ENCODE assay signal across 16 mouse cellular contexts in genomic region chr5:16062773-16063172, GRCm38 (mm10).
A peak's percentile ranks its signal among the peaks of the same experiment; 100 is the strongest.
DNase-seq lines count a peak whose midpoint lies in the region; ATAC-seq and TF ChIP-seq lines count a peak whose summit lies in the region.
"Had no signal": no experiment of that assay in that cellular context is flagged by ENCODE, and none has a peak within 500 bp of the region (broad histone marks: within the 10 kb centered on the region; RNA-seq: fewer than 3 reads in every experiment).

No protein-coding gene starts in this region.

- no peak overlapping the region for H3K27ac ChIP-seq in forebrain, embryonic 13.5 days
- H3K27ac ChIP-seq in forebrain, embryonic 15.5 days (replicated peaks), result no peak overlapping the region
- H3K27ac ChIP-seq in midbrain, embryonic 11.5 days (ENCODE audit: low read depth, low read length), result no peak overlapping the region
- no peak overlapping the region for H3K27ac ChIP-seq in midbrain, embryonic 10.5 days (replicated peaks)
- peak overlapping the region; percentile 60; the same call in 1 of the 2 replicates for H3K27ac ChIP-seq in neural tube, embryonic 14.5 days (ENCODE audit: low read depth, low read length)
- no peak overlapping the region for H3K27ac ChIP-seq in liver, postnatal 0 days (ENCODE audit: low read depth)
- no peak overlapping the region for H3K27ac ChIP-seq in heart, embryonic 12.5 days (ENCODE audit: poor library complexity, severe bottlenecking)
- H3K27ac ChIP-seq: heart, embryonic 13.5 days; limb, embryonic 15.5 days; lung, embryonic 15.5 days; neural tube, embryonic 12.5 days had no signal

- no peak for DNase-seq in midbrain, embryonic 11.5 days (ENCODE audit: low spot score, missing footprints)
- DNase-seq in midbrain, embryonic 10.5 days (ENCODE audit: low spot score), result no peak
- DNase-seq in mesoderm, embryonic 11.5 days (ENCODE audit: low read depth, low spot score), result peak; percentile 44
- no peak for DNase-seq in liver, postnatal 0 days
- DNase-seq: adrenal gland, adult 2 months; kidney, adult 2 months; layer of hippocampus, adult 9-11 months; thymus, postnatal 25 days had no signal

- no peaks in the 10 kb centered on the region for H3K27me3 ChIP-seq in forebrain, embryonic 13.5 days
- no peaks in the 10 kb centered on the region for H3K27me3 ChIP-seq in forebrain, embryonic 15.5 days
- no peaks in the 10 kb centered on the region for H3K27me3 ChIP-seq in midbrain, embryonic 11.5 days (ENCODE audit: control insufficient read depth, insufficient read depth, low read length)
- no peaks in the 10 kb centered on the region for H3K27me3 ChIP-seq in midbrain, embryonic 10.5 days (ENCODE audit: low read depth, poor library complexity, severe bottlenecking)
- H3K27me3 ChIP-seq in neural tube, embryonic 14.5 days (ENCODE audit: control insufficient read depth, insufficient read depth, low read length), result no peaks in the 10 kb centered on the region
- no peaks in the 10 kb centered on the region for H3K27me3 ChIP-seq in liver, postnatal 0 days (ENCODE audit: insufficient read depth, low read length)
- H3K27me3 ChIP-seq in heart, embryonic 12.5 days (replicated peaks), result no peaks in the 10 kb centered on the region
- H3K27me3 ChIP-seq: heart, embryonic 13.5 days; limb, embryonic 15.5 days; lung, embryonic 15.5 days; neural tube, embryonic 12.5 days had no signal

- peaks cover 5% of the 10 kb centered on the region; the same call in 1 of the 2 replicates for H3K4me1 ChIP-seq in forebrain, embryonic 13.5 days
- 0 out of 2 replicates have a peak, but pooled peaks cover 6% of the 10 kb centered on the region for H3K4me1 ChIP-seq in forebrain, embryonic 15.5 days
- peaks cover 2% of the 10 kb centered on the region; the same call in 1 of the 2 replicates for H3K4me1 ChIP-seq in midbrain, embryonic 11.5 days (ENCODE audit: control insufficient read depth, insufficient read depth, low read length)
- peaks cover 2% of the 10 kb centered on the region; the same call in 1 of the 2 replicates for H3K4me1 ChIP-seq in midbrain, embryonic 10.5 days
- H3K4me1 ChIP-seq in neural tube, embryonic 14.5 days (ENCODE audit: control insufficient read depth, insufficient read depth, low read length), result 0 out of 2 replicates have a peak, but pooled peaks cover 5% of the 10 kb centered on the region
- H3K4me1 ChIP-seq in liver, postnatal 0 days (ENCODE audit: insufficient read depth), result no peaks in the 10 kb centered on the region
- H3K4me1 ChIP-seq in heart, embryonic 12.5 days (replicated peaks), result no peaks in the 10 kb centered on the region
- H3K4me1 ChIP-seq: limb, embryonic 15.5 days; lung, embryonic 15.5 days had no signal

- H3K9me3 ChIP-seq in forebrain, embryonic 13.5 days (replicated peaks), result no peaks in the 10 kb centered on the region
- H3K9me3 ChIP-seq in forebrain, embryonic 15.5 days, result no peaks in the 10 kb centered on the region
- H3K9me3 ChIP-seq in midbrain, embryonic 11.5 days (ENCODE audit: control insufficient read depth, low read length), result no peaks in the 10 kb centered on the region
- no peaks in the 10 kb centered on the region for H3K9me3 ChIP-seq in midbrain, embryonic 10.5 days (replicated peaks)
- no peaks in the 10 kb centered on the region for H3K9me3 ChIP-seq in neural tube, embryonic 14.5 days (ENCODE audit: control insufficient read depth, low read length)
- no peaks in the 10 kb centered on the region for H3K9me3 ChIP-seq in liver, postnatal 0 days (ENCODE audit: low read length)
- H3K9me3 ChIP-seq in heart, embryonic 12.5 days (replicated peaks), result no peaks in the 10 kb centered on the region
- H3K9me3 ChIP-seq: heart, embryonic 13.5 days; limb, embryonic 15.5 days; lung, embryonic 15.5 days; neural tube, embryonic 12.5 days had no signal

- 61% methylated on average over 5 of the region's 5 CpGs for WGBS in forebrain, embryonic 13.5 days
- WGBS in forebrain, embryonic 15.5 days, result 60% methylated on average over 5 of the region's 5 CpGs
- WGBS in midbrain, embryonic 11.5 days, result 68% methylated on average over 5 of the region's 5 CpGs
- WGBS in midbrain, embryonic 10.5 days, result 78% methylated on average over 5 of the region's 5 CpGs
- WGBS in neural tube, embryonic 14.5 days, result 29% methylated on average over 5 of the region's 5 CpGs
- 63% methylated on average over 5 of the region's 5 CpGs for WGBS in liver, postnatal 0 days (ENCODE audit: insufficient replicate concordance)
- WGBS in heart, embryonic 12.5 days, result 72% methylated on average over 5 of the region's 5 CpGs

- H3K9ac ChIP-seq in forebrain, embryonic 13.5 days, result no peak overlapping the region
- H3K9ac ChIP-seq in forebrain, embryonic 15.5 days (replicated peaks), result no peak overlapping the region
- H3K9ac ChIP-seq in midbrain, embryonic 11.5 days (ENCODE audit: low read length), result no peak overlapping the region
- no peak overlapping the region for H3K9ac ChIP-seq in neural tube, embryonic 14.5 days (replicated peaks; ENCODE audit: low read depth, low read length)
- H3K9ac ChIP-seq in liver, postnatal 0 days (replicated peaks), result no peak overlapping the region
- H3K9ac ChIP-seq in heart, embryonic 12.5 days, result no peak overlapping the region
- H3K9ac ChIP-seq: heart, embryonic 13.5 days; limb, embryonic 15.5 days; lung, embryonic 15.5 days; neural tube, embryonic 12.5 days had no signal

- no peaks in the 10 kb centered on the region for H3K36me3 ChIP-seq in forebrain, embryonic 13.5 days (ENCODE audit: poor library complexity, severe bottlenecking)
- H3K36me3 ChIP-seq in forebrain, embryonic 15.5 days, result no peaks in the 10 kb centered on the region
- H3K36me3 ChIP-seq in midbrain, embryonic 11.5 days (ENCODE audit: control insufficient read depth, insufficient read depth, low read length), result no peaks in the 10 kb centered on the region
- no peaks in the 10 kb centered on the region for H3K36me3 ChIP-seq in midbrain, embryonic 10.5 days
- H3K36me3 ChIP-seq in neural tube, embryonic 14.5 days (ENCODE audit: control insufficient read depth, insufficient read depth, low read length), result no peaks in the 10 kb centered on the region
- no peaks in the 10 kb centered on the region for H3K36me3 ChIP-seq in liver, postnatal 0 days (replicated peaks; ENCODE audit: insufficient read depth, low read length)
- no peaks in the 10 kb centered on the region for H3K36me3 ChIP-seq in heart, embryonic 12.5 days
- H3K36me3 ChIP-seq: heart, embryonic 13.5 days; limb, embryonic 15.5 days; lung, embryonic 15.5 days; neural tube, embryonic 12.5 days had no signal

- TF ChIP-seq CTCF in liver, postnatal 0 days (IDR thresholded peaks at IDR 0.05; ENCODE audit: low read depth), result no peak

- TF ChIP-seq EP300 in liver, postnatal 0 days (IDR thresholded peaks at IDR 0.05; ENCODE audit: low read depth), result no peak

- no peak overlapping the region for H3K4me2 ChIP-seq in forebrain, embryonic 13.5 days
- no peak overlapping the region for H3K4me2 ChIP-seq in forebrain, embryonic 15.5 days (replicated peaks)
- H3K4me2 ChIP-seq in midbrain, embryonic 11.5 days, result no peak overlapping the region
- no peak overlapping the region for H3K4me2 ChIP-seq in neural tube, embryonic 14.5 days (ENCODE audit: low read depth, low read length)
- H3K4me2 ChIP-seq in liver, postnatal 0 days (ENCODE audit: low read depth, low read length), result no peak overlapping the region
- no peak overlapping the region for H3K4me2 ChIP-seq in heart, embryonic 12.5 days
- H3K4me2 ChIP-seq: heart, embryonic 13.5 days; limb, embryonic 15.5 days; lung, embryonic 15.5 days; neural tube, embryonic 12.5 days had no signal

- H3K4me3 ChIP-seq in forebrain, embryonic 13.5 days, result no peak overlapping the region
- no peak overlapping the region for H3K4me3 ChIP-seq in forebrain, embryonic 15.5 days
- no peak overlapping the region for H3K4me3 ChIP-seq in midbrain, embryonic 11.5 days (ENCODE audit: low read depth, low read length)
- H3K4me3 ChIP-seq in midbrain, embryonic 10.5 days, result no peak overlapping the region
- no peak overlapping the region for H3K4me3 ChIP-seq in neural tube, embryonic 14.5 days (ENCODE audit: low read depth, low read length)
- H3K4me3 ChIP-seq in liver, postnatal 0 days (ENCODE audit: low read depth, low read length), result no peak overlapping the region
- H3K4me3 ChIP-seq in heart, embryonic 12.5 days, result no peak overlapping the region
- H3K4me3 ChIP-seq: heart, embryonic 13.5 days; limb, embryonic 15.5 days; lung, embryonic 15.5 days; neural tube, embryonic 12.5 days had no signal

- ATAC-seq in forebrain, embryonic 13.5 days, result peak; percentile 61; the same call in 1 of the 2 replicates
- ATAC-seq in forebrain, embryonic 15.5 days (replicated peaks), result no peak
- ATAC-seq in midbrain, embryonic 11.5 days (ENCODE audit: low FRiP score), result peak; percentile 38; the same call in 1 of the 2 replicates
- ATAC-seq in neural tube, embryonic 14.5 days (ENCODE audit: low read depth), result peak; percentile 74; the same call in 1 of the 2 replicates
- no peak for ATAC-seq in liver, postnatal 0 days
- no peak for ATAC-seq in heart, embryonic 12.5 days (ENCODE audit: insufficient number of reproducible peaks, low FRiP score)

Comparison
In these comparisons a context has a peak if more than half of its experiments do, and no peak if none do; other contexts are left out.
1. ATAC-seq: peak in forebrain, embryonic 13.5 days (single experiment), midbrain, embryonic 11.5 days (single experiment) and neural tube, embryonic 14.5 days (single experiment); none in forebrain, embryonic 15.5 days (single experiment), liver, postnatal 0 days (single experiment) and heart, embryonic 12.5 days (single experiment).